Mouse (Mus musculus): ENCODE measurements around the gene Stac3. TPM values are rescaled to one million over a fixed set of nuclear protein-coding genes. Genes with fewer than 3 reads are reported as not detected.

Gene Stac3
- total RNA-seq, 2 experiments from 2014 or later: 1.7 to 2.9 TPM

DNA sequence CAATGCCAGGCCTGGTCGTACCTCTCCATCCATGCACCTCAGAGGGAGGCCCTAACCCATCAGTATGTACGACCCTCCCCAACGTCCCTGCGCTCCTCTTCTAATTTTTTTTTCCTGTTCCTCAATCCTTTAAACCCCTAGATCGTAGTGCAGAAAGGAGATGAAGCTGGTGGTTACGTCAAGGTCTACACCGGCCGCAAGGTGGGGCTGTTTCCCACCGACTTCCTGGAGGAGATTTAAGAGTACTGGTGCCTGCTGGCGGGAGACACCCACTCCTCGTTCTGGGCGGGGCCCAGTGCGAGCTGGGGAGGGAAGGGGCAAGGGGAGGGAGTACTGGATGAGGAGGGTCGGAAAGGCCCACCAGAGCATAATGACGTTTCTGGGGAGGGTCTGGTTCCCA is 6.8 kb downstream of the Stac3 start:
- intact Hi-C loops (cut with DNase I): no loop called here
- peak; percentile 72 for DNase-seq (ENCODE audit: low spot score in 2 of 2)

DNA sequence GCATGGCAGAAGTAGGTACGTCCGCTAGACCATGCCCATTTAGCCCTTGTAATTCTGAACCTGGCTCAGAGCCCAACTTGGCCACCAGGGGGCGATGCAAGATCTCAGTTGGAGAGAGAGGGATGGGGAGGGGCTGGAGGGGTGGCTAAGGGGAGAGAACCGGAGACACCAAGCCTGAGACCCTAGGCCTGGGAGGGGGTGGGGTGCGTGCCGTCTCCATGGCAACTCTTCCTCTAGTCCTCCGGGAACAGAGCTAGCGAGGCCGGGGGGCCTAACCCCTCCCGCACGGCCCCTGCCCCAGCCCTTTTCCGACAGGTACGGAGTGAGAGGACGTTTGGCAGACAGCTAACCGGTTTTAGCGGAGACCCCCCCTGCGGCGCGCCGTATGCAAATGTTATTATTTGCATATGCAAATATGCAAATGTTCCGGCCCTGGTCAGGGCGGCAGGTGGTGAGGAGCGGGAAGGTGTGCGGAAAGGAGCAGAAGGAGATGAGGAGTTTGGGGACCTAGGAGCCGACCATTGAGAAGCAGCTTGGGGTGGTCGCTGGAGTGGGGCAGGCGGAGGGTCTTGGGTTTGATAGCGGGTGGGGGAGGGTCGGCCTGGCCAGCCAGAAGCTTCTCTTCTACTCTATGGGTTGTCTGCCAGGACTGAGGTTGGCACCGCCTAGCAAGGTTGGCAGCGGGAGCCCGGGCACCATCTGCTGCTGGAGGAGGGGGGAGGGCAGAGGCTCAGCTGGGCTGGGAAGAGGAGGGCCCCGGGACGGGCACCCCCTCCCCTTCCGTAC is 7.8 kb downstream of the Stac3 start:
- intact Hi-C loops (cut with DNase I): loop anchor here (1.0 kb wide), 1 partner anchor 29 kb away; no protein-coding TSS in a partner anchor

GRCm38 (mm10) chr10:127509837-127510701 is 8.6 kb downstream of the Stac3 start:
- intact Hi-C loops (cut with DNase I): loop anchor here (1.0 kb wide), 1 partner anchor 28 kb away; no protein-coding TSS in a partner anchor

More for the DNA sequence above, 7.8 kb downstream of the Stac3 start:
- DNase-seq (ENCODE audit: low spot score in 2 of 2): peak; percentile 71 to 79

GRCm38 (mm10) chr10:127510895-127511617 is 9.6 kb downstream of the Stac3 start:
- no peak for DNase-seq (ENCODE audit: low spot score in 2 of 2)
- intact Hi-C loops (cut with DNase I): no loop called here

More at GRCm38 (mm10) chr10:127509837-127510701, 8.6 kb downstream of the Stac3 start:
- DNase-seq (ENCODE audit: low spot score in 2 of 2): no peak

DNA sequence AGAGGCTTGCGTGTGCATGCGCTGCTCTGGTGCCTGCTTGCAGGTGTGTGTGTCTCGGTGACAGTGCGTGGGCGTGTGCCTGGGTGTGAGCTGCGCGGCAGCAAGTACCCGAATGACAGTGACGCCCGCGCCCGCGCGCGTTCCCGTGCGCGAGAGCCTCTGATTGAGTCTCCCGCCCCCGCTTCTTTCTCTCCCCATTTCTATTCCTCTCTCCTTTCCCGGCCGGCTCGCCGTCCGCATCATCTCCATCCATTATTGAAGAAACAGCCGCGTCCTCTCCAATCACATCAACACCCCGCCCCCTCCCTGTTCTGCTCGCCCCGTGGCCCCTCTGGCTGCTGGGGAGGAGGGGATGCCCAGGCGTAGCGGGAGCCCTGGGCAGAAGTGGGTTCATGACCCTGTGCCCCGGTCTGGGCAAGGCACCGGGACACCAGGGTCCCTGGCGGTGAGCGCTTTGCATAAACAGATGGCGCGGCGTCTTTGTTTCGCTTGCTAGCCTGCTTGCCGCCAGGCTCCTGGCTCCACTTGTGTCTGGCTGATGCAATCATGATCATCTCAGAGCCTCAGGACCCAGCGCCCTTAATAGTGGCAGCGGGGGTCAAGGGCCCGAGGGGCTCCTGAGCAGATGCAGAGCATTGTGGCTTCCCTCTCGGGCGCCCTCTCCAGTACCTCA is 10.3 kb downstream of the Stac3 start:
- intact Hi-C loops (cut with DNase I): no loop called here
- peak; percentile 87 for DNase-seq (ENCODE audit: low spot score in 2 of 2)

DNA sequence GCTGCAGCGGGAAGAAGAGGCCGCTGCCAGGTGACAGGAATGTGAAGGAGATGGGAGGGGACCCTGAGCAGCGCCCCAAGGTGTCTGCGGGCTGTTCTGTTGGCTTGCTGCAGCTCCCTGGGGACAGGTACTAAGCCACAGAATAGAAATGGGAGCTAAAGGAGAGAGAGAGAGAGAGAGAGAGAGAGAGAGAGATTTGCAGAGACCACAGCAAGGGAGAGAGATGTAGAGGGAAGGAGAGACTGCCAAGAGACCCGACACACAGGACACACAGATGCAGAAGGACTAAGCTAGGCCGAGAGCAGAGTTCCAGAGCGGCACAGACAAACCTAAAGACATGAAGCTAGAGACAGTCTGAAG is 10.8 kb downstream of the Stac3 start:
- intact Hi-C loops (cut with DNase I): no loop called here
- DNase-seq (ENCODE audit: low spot score in 2 of 2): no peak

DNA sequence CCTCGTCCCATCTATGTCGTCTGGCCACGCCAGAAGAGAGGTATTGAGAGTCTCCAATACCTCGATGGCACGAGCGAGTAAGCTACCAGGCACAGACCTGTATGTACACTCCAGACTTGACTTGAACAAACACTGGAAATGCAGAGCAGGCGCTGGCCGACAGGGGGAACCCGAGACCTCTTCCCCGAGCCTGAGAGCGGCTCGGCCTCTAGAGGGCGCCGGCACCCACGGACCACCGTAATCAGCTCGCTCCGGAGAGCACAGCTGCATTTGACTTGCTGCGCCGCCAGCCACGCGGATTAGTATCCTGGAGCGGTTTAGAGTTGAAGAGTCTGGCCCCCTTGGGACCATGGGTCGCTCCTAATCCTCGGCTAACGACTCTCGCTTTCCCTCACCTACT is 11.3 kb downstream of the Stac3 start:
- intact Hi-C loops (cut with DNase I): loop anchor here (1.0 kb wide), 1 partner anchor 25 kb away; no protein-coding TSS in a partner anchor
- peak; percentile 92 to 94 for DNase-seq (ENCODE audit: low spot score in 2 of 2)

GRCm38 (mm10) chr10:127513501-127514091 is 12.1 kb downstream of the Stac3 start:
- intact Hi-C loops (cut with DNase I): loop anchor here (1.0 kb wide), 1 partner anchor 25 kb away; no protein-coding TSS in a partner anchor

GRCm38 (mm10) chr10:127514111-127514698 is 12.7 kb downstream of the Stac3 start:
- DNase-seq (ENCODE audit: low spot score in 2 of 2): no peak
- intact Hi-C loops (cut with DNase I): no loop called here

More at GRCm38 (mm10) chr10:127513501-127514091, 12.1 kb downstream of the Stac3 start:
- no peak for DNase-seq (ENCODE audit: low spot score in 2 of 2)

DNA sequence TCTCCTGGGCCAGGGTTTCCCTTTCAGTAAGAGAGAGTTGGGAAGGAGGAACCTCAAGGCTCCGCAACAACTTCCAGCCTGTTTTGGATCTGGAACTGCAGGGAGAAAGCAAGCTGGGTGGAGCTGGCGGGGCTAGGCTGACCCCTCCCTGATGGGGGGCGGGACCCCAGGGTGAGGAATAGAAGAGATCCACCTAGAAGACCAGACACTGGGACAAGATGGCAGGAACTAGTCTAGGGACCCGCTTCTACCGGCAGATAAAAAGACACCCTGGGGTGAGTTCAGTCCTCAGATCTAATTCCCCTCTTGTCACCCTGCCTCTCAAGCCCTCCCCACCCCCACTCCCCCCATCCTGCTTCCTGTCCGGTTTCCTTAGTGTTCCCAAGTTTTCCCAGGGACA is 13.3 kb downstream of the Stac3 start, which contains the start of gene Ndufa4l2:
Gene Ndufa4l2, plus strand, starts transcription at position 204 of the 400 bp plus-strand sequence.
- intact Hi-C loops (cut with DNase I): no loop called here
- DNase-seq (ENCODE audit: low spot score in 2 of 2): no peak

GRCm38 (mm10) chr10:127515271-127515982 is 13.9 kb downstream of the Stac3 start:
- DNase-seq (ENCODE audit: low spot score in 2 of 2): no peak
- intact Hi-C loops (cut with DNase I): no loop called here

GRCm38 (mm10) chr10:127515983-127516459 is 14.5 kb downstream of the Stac3 start:
- DNase-seq (ENCODE audit: low spot score in 2 of 2): no peak
- intact Hi-C loops (cut with DNase I): no loop called here

DNA sequence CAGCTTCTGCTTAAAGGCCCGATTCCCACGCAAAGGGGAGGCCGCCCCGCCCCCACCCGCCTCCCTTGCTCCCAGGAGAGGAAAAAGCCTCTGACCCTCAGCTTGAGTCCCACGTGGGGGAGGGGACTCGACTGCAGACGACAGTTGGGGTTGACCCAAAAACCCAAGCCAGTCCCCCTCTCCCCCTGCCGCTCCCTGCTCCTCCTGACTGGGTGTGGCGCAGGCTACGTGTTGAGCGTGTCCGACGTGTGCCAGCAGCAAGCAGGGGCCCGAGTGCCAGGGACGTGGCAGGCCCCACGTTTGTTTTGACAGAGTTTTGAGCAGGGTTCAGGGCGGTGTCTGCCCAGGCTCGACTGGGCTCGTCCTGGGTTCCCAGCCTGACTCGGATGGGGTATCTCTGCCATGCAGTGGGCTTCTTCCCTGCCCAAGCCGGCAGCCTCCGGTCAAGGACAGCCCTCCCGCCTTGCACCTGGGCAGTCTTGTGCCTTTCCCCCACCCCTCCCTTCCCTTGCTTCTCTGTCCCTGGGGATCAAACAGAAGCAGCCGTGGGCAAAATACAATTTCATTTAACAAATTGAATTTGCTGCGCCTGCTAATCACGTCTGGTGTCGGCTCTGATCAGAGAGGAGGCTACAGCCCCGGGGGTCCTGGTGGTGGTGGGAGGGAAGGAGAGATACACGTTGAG is 15.2 kb downstream of the Stac3 start:
- intact Hi-C loops (cut with DNase I): no loop called here
- no peak for DNase-seq (ENCODE audit: low spot score in 2 of 2)

DNA sequence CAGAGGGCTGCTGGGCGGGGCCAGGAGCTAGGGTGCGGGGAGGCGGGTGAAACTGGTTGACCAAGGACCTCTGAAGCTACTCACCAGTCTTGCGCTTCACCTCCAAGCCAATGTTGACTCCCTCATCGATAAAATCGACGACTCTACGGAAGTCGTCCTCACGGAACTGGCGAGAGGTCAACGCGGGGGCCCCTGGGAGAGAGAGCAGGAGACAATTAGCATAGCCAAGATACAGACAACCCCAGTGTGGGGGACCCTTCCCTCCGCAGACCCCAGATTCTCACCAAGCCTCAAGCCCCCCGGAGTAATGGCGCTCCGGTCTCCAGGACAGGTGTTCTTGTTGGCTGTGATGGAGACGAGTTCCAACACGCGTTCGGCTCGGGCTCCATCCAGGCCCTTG is 16.5 kb downstream of the Stac3 start:
- DNase-seq (ENCODE audit: low spot score in 2 of 2): no peak

GRCm38 (mm10) chr10:127519041-127519701 is 17.7 kb downstream of the Stac3 start:
- intact Hi-C loops (cut with DNase I): no loop called here
- DNase-seq (ENCODE audit: low spot score in 2 of 2): no peak

More for the DNA sequence above, 16.5 kb downstream of the Stac3 start:
- intact Hi-C loops (cut with DNase I): no loop called here

GRCm38 (mm10) chr10:127519903-127520713 is 18.6 kb downstream of the Stac3 start:
- DNase-seq (ENCODE audit: low spot score in 2 of 2): no peak
- intact Hi-C loops (cut with DNase I): no loop called here

All from left cerebral cortex, postnatal 36 days (tissue).